Mouse (Mus musculus): ENCODE measurements around the gene Emid1.

GRCm38 (mm10) chr11:5098035-5098735 is 53.9 kb downstream of the Emid1 start:
- no peak for TF ChIP-seq CTCF (conservative IDR thresholded peaks at IDR 0.05; ENCODE audit: low read length)
- TF ChIP-seq POU5F1 (IDR thresholded peaks at IDR 0.05; ENCODE audit: borderline replicate concordance, low read length) = no peak
